Mouse (Mus musculus): Measurements from ENCODE around the gene Thumpd3. TPM values are rescaled to one million over a fixed set of nuclear protein-coding genes. Genes with fewer than 3 reads are reported as not detected.

Thumpd3 gene
- total and polyA plus RNA-seq, 2 experiments from 2014 or later, result 48.7 to 64.7 TPM

DNA sequence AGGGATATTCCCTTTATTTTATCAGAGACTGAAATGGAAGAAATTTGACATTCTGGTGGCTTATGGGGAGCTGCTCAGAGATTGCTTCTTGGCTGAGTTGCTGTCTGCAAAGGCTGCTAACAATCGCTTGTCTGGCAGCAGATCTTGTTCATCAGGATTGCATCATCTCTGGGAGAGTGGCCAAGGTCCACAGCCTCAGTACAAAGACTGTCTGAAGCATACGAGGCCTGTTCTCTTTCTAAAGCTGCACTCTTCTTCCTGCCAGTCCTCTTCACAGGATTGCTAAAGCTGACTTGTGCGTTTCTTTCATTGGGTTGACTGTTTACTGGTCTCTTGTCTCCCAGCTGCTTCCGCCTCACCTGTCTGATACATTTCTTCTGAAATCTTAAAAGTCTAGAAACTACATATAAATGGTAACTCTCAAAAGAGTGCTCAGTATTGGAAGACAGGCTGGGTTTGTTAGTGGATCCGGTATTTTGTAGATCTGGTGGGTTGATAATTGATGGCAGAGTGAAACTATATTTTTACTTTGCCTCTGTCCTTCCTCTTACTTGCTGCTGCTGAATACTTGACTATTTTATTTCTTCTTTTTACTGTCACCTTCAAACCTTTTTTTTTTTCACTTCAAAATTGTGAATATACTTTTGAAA is 53.7 kb downstream of the Thumpd3 start:
- no peaks in the 10 kb centered on the region for H3K27me3 ChIP-seq (ENCODE audit: insufficient read depth, low read length)
- ATAC-seq, result peak; percentile 97
- H3K4me1 ChIP-seq (ENCODE audit: insufficient read depth), result no peaks in the 10 kb centered on the region
- peak overlapping the region; percentile 81 for H3K27ac ChIP-seq (ENCODE audit: low read depth, low read length)
- 9% methylated on average over 5 of the region's 5 CpGs for WGBS
- H3K4me2 ChIP-seq (ENCODE audit: low read depth), result peak overlapping the region; percentile 4; the same call in 1 of the 2 replicates
- H3K4me3 ChIP-seq (ENCODE audit: low read depth, low read length), result no peak overlapping the region
- H3K9ac ChIP-seq, result peak overlapping the region; percentile 25; the same call in 1 of the 2 replicates
- H3K36me3 ChIP-seq (ENCODE audit: insufficient read depth), result no peaks in the 10 kb centered on the region
- DNase-seq, result peak; percentile 90
- TF ChIP-seq CTCF (IDR thresholded peaks at IDR 0.05; ENCODE audit: low read depth), result no peak
- no peaks in the 10 kb centered on the region for H3K9me3 ChIP-seq (ENCODE audit: low read length)

GRCm38 (mm10) chr6:113102541-113102940 is 56.5 kb downstream of the Thumpd3 start:
- Histone ChIP-seq H3K4me1 (ENCODE audit: insufficient read depth) (no peaks in the 10 kb centered on the region), H3K4me2 (ENCODE audit: low read depth) (no peak overlapping the region), H3K27me3 (ENCODE audit: insufficient read depth, low read length) (no peaks in the 10 kb centered on the region), H3K36me3 (ENCODE audit: insufficient read depth) (no peaks in the 10 kb centered on the region), H3K9me3 (ENCODE audit: low read length) (no peaks in the 10 kb centered on the region), H3K4me3 (ENCODE audit: low read depth, low read length) (no peak overlapping the region), H3K27ac (ENCODE audit: low read depth, low read length) (no peak overlapping the region), H3K9ac (no peak overlapping the region)
- WGBS, result 80% methylated on average over 4 of the region's 4 CpGs
- ATAC-seq, result no peak
- TF ChIP-seq CTCF (IDR thresholded peaks at IDR 0.05; ENCODE audit: low read depth), result no peak
- DNase-seq, result no peak

- Histone ChIP-seq H3K4me2 (ENCODE audit: low read depth) (no peak overlapping the region), H3K27ac (ENCODE audit: low read depth, low read length) (no peak overlapping the region), H3K27me3 (ENCODE audit: insufficient read depth, low read length) (no peaks in the 10 kb centered on the region), H3K9ac (no peak overlapping the region), H3K4me1 (ENCODE audit: insufficient read depth) (no peaks in the 10 kb centered on the region), H3K4me3 (ENCODE audit: low read depth, low read length) (no peak overlapping the region), H3K36me3 (ENCODE audit: insufficient read depth) (no peaks in the 10 kb centered on the region), H3K9me3 (ENCODE audit: low read length) (no peaks in the 10 kb centered on the region)
- TF ChIP-seq CTCF (IDR thresholded peaks at IDR 0.05; ENCODE audit: low read depth), result peak; percentile 53
- peak; percentile 12 for DNase-seq
- no peak for ATAC-seq
Observed at GRCm38 (mm10) chr6:113103765-113104164, 57.7 kb downstream of the Thumpd3 start.

DNA sequence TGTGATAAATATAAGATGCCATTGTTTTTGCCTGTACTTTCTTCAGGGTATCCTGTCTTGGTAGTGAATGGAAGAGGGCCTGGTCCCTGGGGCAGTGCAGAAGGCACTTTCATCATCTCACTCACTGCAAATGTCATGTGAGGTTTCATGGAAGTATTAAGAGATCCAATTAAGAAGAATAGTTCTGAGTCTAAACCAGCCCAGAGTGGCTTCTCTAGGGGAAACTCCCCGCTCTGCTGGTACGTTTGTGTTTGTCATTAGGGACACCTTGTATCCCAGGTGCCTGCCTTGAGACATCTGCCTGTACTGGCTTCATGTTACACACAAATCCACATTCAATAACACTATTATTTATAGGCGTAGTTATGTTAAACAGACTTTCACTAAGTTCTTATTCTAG is 63.4 kb downstream of the Thumpd3 start:
- Histone ChIP-seq H3K4me2 (ENCODE audit: low read depth) (no peak overlapping the region), H3K36me3 (ENCODE audit: insufficient read depth) (peaks cover 31% of the 10 kb centered on the region), H3K4me3 (ENCODE audit: low read depth, low read length) (no peak overlapping the region), H3K4me1 (ENCODE audit: insufficient read depth) (no peaks in the 10 kb centered on the region), H3K27me3 (ENCODE audit: insufficient read depth, low read length) (no peaks in the 10 kb centered on the region), H3K9me3 (ENCODE audit: low read length) (no peaks in the 10 kb centered on the region), H3K27ac (ENCODE audit: low read depth, low read length) (no peak overlapping the region), H3K9ac (no peak overlapping the region)
- TF ChIP-seq CTCF (IDR thresholded peaks at IDR 0.05; ENCODE audit: low read depth), result no peak
- ATAC-seq, result no peak
- WGBS, result 89% methylated on average over 3 of the region's 3 CpGs
- DNase-seq, result no peak

DNA sequence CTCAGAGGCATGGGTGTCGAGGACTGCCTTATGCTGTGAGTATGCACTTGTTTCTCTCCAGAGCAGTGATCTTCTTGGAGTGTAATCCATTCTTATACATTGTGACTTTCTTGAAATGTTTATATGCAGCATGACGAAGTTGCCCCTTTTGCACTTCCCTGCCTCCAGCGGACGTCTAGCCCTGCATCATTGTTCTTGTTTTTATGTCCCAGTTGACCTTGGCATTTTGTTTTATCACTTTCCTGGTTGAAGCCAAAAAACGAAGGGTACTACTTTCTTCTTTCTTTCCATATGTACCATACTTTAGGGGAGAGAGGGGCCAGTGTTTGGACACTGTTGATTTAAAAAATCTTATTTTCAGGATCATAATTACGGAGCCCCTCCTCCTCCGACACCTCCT is 63.9 kb downstream of the Thumpd3 start:
- WGBS, result 91% methylated on average over 7 of the region's 7 CpGs
- H3K9me3 ChIP-seq (ENCODE audit: low read length), result no peaks in the 10 kb centered on the region

More for the DNA sequence above, 63.9 kb downstream of the Thumpd3 start:
- Histone ChIP-seq H3K36me3 (ENCODE audit: insufficient read depth) (peaks cover 37% of the 10 kb centered on the region), H3K9ac (no peak overlapping the region), H3K27ac (ENCODE audit: low read depth, low read length) (no peak overlapping the region), H3K4me3 (ENCODE audit: low read depth, low read length) (no peak overlapping the region), H3K4me1 (ENCODE audit: insufficient read depth) (no peaks in the 10 kb centered on the region), H3K4me2 (ENCODE audit: low read depth) (no peak overlapping the region), H3K27me3 (ENCODE audit: insufficient read depth, low read length) (no peaks in the 10 kb centered on the region)
- ATAC-seq (no peak), DNase-seq (no peak)
- TF ChIP-seq CTCF (IDR thresholded peaks at IDR 0.05; ENCODE audit: low read depth), result no peak

Other genes starting within 250 kb of the Thumpd3 start
- gene Srgap3, start 99.0 kb upstream of the Thumpd3 start, total RNA-seq (2014; rRNA removed), result 39.4 and 56.7 TPM in 2 replicates
- gene Srgap3, start 99.0 kb upstream of the Thumpd3 start, polyA plus RNA-seq (2015; fragmentation: Nextera tagmentation; extraction: Ambion mirVana), result 13.2 and 21.2 TPM in 2 replicates
- gene Setd5, start 31.1 kb downstream of the Thumpd3 start, total RNA-seq (2014; rRNA removed), result 75.8 and 103 TPM in 2 replicates
- 30.8 and 48.6 TPM in 2 replicates for gene Setd5, start 31.1 kb downstream of the Thumpd3 start, polyA plus RNA-seq (2015; fragmentation: Nextera tagmentation; extraction: Ambion mirVana)
- 49.6 and 64.1 TPM in 2 replicates for gene Lhfpl4, start 149.2 kb downstream of the Thumpd3 start, total RNA-seq (2014; rRNA removed)
- gene Lhfpl4, start 149.2 kb downstream of the Thumpd3 start, polyA plus RNA-seq (2015; fragmentation: Nextera tagmentation; extraction: Ambion mirVana), result 26.7 and 53.5 TPM in 2 replicates
- 41.0 and 42.9 TPM in 2 replicates for gene Mtmr14, start 191.6 kb downstream of the Thumpd3 start, total RNA-seq (2014; rRNA removed)
- gene Mtmr14, start 191.6 kb downstream of the Thumpd3 start, polyA plus RNA-seq (2015; fragmentation: Nextera tagmentation; extraction: Ambion mirVana), result 34.1 and 35.0 TPM in 2 replicates
- 0.54 and 4.0 TPM in 2 replicates for gene Cpne9, start 236.1 kb downstream of the Thumpd3 start, total RNA-seq (2014; rRNA removed)
- gene Cpne9, start 236.1 kb downstream of the Thumpd3 start, polyA plus RNA-seq (2015; fragmentation: Nextera tagmentation; extraction: Ambion mirVana), result 1.9 and 4.1 TPM in 2 replicates

All from forebrain, postnatal 0 days (tissue).